Mouse (Mus musculus) right cerebral cortex, postnatal 10 days (tissue): ENCODE measurements around the gene Hlx.

Source experiments
- DNase-seq, 2 experiments: peaks; one replicate each; pipeline ENCODE4 v3.0.0; 2021; ENCODE audit warnings: low spot score in 2 of 2

Hlx gene

GRCm38 (mm10) chr1:184732556-184733049 lies at the start of gene Hlx:
Gene Hlx, minus strand, starts transcription at chr1:184732619.
- DNase-seq, result peak in 1 of 2 experiments; percentile 47

- no peak for DNase-seq
Observed at GRCm38 (mm10) chr1:184782161-184782513, 49.7 kb upstream of the Hlx start.

- no peak for DNase-seq
Observed at GRCm38 (mm10) chr1:184781286-184782160, 49.1 kb upstream of the Hlx start.

GRCm38 (mm10) chr1:184778157-184778556 lies 45.7 kb upstream of the Hlx start:
- DNase-seq, result no peak

- DNase-seq, result no peak
Observed at GRCm38 (mm10) chr1:184777061-184777795, 44.8 kb upstream of the Hlx start.

- DNase-seq, result no peak
Observed at GRCm38 (mm10) chr1:184775289-184775688, 42.9 kb upstream of the Hlx start.

GRCm38 (mm10) chr1:184771891-184772249 lies 39.5 kb upstream of the Hlx start:
- DNase-seq, result no peak

GRCm38 (mm10) chr1:184771202-184771890 lies 38.9 kb upstream of the Hlx start:
- peak; percentile 43 to 75 for DNase-seq

- DNase-seq, result no peak
Observed at GRCm38 (mm10) chr1:184763866-184764265, 31.4 kb upstream of the Hlx start.

GRCm38 (mm10) chr1:184762941-184763340 lies 30.5 kb upstream of the Hlx start:
- no peak for DNase-seq

GRCm38 (mm10) chr1:184761988-184762387 lies 29.6 kb upstream of the Hlx start:
- DNase-seq, result no peak

GRCm38 (mm10) chr1:184752671-184753070 lies 20.3 kb upstream of the Hlx start:
- DNase-seq, result no peak

GRCm38 (mm10) chr1:184750114-184750664 lies 17.8 kb upstream of the Hlx start:
- no peak for DNase-seq

GRCm38 (mm10) chr1:184748692-184749152 lies 16.3 kb upstream of the Hlx start:
- DNase-seq, result no peak

GRCm38 (mm10) chr1:184737876-184738479 lies 5.6 kb upstream of the Hlx start:
- peak in 1 of 2 experiments; percentile 75 for DNase-seq

GRCm38 (mm10) chr1:184737228-184737627 lies 4.8 kb upstream of the Hlx start:
- DNase-seq, result no peak

- no peak for DNase-seq
Observed at GRCm38 (mm10) chr1:184736260-184736659, 3.8 kb upstream of the Hlx start.

- DNase-seq, result no peak
Observed at GRCm38 (mm10) chr1:184734991-184735920, 2.8 kb upstream of the Hlx start.

- DNase-seq, result no peak
Observed at GRCm38 (mm10) chr1:184734067-184734830, 1.8 kb upstream of the Hlx start.
